ENCODE assay signal across 30 mouse cellular contexts in the genomic region with DNA sequence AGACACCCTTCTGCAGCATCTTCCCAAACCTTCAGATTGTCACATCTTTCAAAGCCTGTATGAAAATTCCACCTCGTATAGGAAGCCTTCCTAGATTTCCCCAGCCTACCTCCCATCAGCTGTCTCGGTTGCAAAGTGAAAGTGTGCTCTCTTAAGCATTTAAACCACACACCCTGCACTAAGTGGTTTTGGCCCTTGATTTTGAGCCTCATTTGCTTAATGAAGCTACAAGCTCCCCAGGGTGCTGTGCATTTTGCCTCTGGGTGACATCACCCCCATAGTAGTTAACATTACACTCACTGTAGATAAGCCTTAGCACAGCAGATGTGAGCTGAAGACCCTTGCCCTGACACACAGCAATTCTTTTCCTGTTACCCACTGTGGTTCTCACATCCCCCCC. TPM values are rescaled to one million over a fixed set of nuclear protein-coding genes. Genes with fewer than 3 reads are reported as not detected.
DNase-seq lines count a peak whose midpoint lies in the region; ATAC-seq and TF ChIP-seq lines count a peak whose summit lies in the region.
"Had no signal": no experiment of that assay in that cellular context is flagged by ENCODE, and none has a peak within 500 bp of the region (broad histone marks: within the 10 kb centered on the region; RNA-seq: fewer than 3 reads in every experiment).

No protein-coding gene starts in this region.

- WGBS in liver, embryonic 13.5 days (ENCODE audit: insufficient replicate concordance), result 33% methylated on average over 2 of the region's 2 CpGs
- 52% methylated on average over 2 of the region's 2 CpGs for WGBS in midbrain, embryonic 16.5 days

- H3K4me3 ChIP-seq in liver, embryonic 13.5 days (replicated peaks), result no peak overlapping the region
- peak overlapping the region; percentile 26 to 39 (median 37) for H3K4me3 ChIP-seq in CH12.LX (replicated peaks in 1 of 3; ENCODE audit: low read depth in 2 of 3, low read length in 2 of 3, poor library complexity in 1 of 3)
- no peak overlapping the region for H3K4me3 ChIP-seq in midbrain, embryonic 16.5 days (ENCODE audit: low read depth, low read length)
- H3K4me3 ChIP-seq: embryonic facial prominence, embryonic 10.5 days; embryonic facial prominence, embryonic 13.5 days; forebrain, embryonic 10.5 days; forebrain, embryonic 13.5 days; hindbrain, embryonic 10.5 days; hindbrain, embryonic 13.5 days had no signal

- dilution Hi-C loops in CH12.LX (cut with MboI; ENCODE audit: extremely low pct_ligation_motif_present, extremely low pct_unique_long_range_greater_than_20kb, low sequenced_read_pairs), result no loop called here

- in situ Hi-C loops in CH12.LX (cut with MboI; ENCODE audit: low pct_ligation_motif_present, low pct_unique_long_range_greater_than_20kb, low sequenced_read_pairs), result no loop called here

- H3K27me3 ChIP-seq in liver, embryonic 13.5 days, result no peaks in the 10 kb centered on the region; the same call in none of the 2 replicates
- peaks cover 31% of the 10 kb centered on the region for H3K27me3 ChIP-seq in CH12.LX (replicated peaks)
- no peaks in the 10 kb centered on the region for H3K27me3 ChIP-seq in midbrain, embryonic 16.5 days (ENCODE audit: control insufficient read depth, insufficient read depth, low read depth, low read length)
- H3K27me3 ChIP-seq: embryonic facial prominence, embryonic 13.5 days; forebrain, embryonic 13.5 days; hindbrain, embryonic 13.5 days had no signal

- TF ChIP-seq RAD21 in CH12.LX (IDR thresholded peaks at IDR 0.05; ENCODE audit: low read depth, low read length), result no peak

- TF ChIP-seq CTCF in CH12.LX (conservative IDR thresholded peaks at IDR 0.05 in 1 of 2, IDR thresholded peaks at IDR 0.05 in 1 of 2; ENCODE audit: low read depth in 2 of 2, low read length in 2 of 2), result no peak

- no peak for TF ChIP-seq EP300 in CH12.LX (IDR thresholded peaks at IDR 0.05; ENCODE audit: low read length)

- H3K4me1 ChIP-seq in liver, embryonic 13.5 days (replicated peaks), result peaks cover 40% of the 10 kb centered on the region
- H3K4me1 ChIP-seq in CH12.LX (ENCODE audit: control insufficient read depth in 1 of 2, insufficient read depth in 2 of 2), result peaks cover 6 to 38% of the 10 kb centered on the region in 2 experiments
- peaks cover 7% of the 10 kb centered on the region for H3K4me1 ChIP-seq in midbrain, embryonic 16.5 days (ENCODE audit: control insufficient read depth, insufficient read depth, low read length)

- no peaks in the 10 kb centered on the region for H3K9me3 ChIP-seq in liver, embryonic 13.5 days (replicated peaks)
- no peaks in the 10 kb centered on the region for H3K9me3 ChIP-seq in CH12.LX (replicated peaks; ENCODE audit: low read length)
- no peaks in the 10 kb centered on the region for H3K9me3 ChIP-seq in midbrain, embryonic 16.5 days (replicated peaks; ENCODE audit: control insufficient read depth, low read length, poor library complexity, severe bottlenecking)
- H3K9me3 ChIP-seq: embryonic facial prominence, embryonic 10.5 days; embryonic facial prominence, embryonic 13.5 days; forebrain, embryonic 10.5 days; forebrain, embryonic 13.5 days; G1E; hindbrain, embryonic 10.5 days; hindbrain, embryonic 13.5 days had no signal

- H3K79me2 ChIP-seq in CH12.LX (replicated peaks; ENCODE audit: control insufficient read depth, extremely low read depth, insufficient read depth, poor library complexity, severe bottlenecking), result peaks cover 8% of the 10 kb centered on the region

- H3K4me2 ChIP-seq in liver, embryonic 13.5 days, result no peak overlapping the region
- peak overlapping the region; percentile 79 for H3K4me2 ChIP-seq in CH12.LX (ENCODE audit: insufficient read depth, low read depth, poor library complexity, severe bottlenecking)
- H3K4me2 ChIP-seq in midbrain, embryonic 16.5 days (ENCODE audit: low read length), result no peak overlapping the region
- H3K4me2 ChIP-seq: embryonic facial prominence, embryonic 13.5 days; forebrain, embryonic 13.5 days; heart, embryonic 11.5 days; hindbrain, embryonic 13.5 days had no signal

- DNase-seq in liver, embryonic 13.5 days, result no peak
- DNase-seq in liver (no peak), CH12.LX (ENCODE audit: extremely low read depth) (peak; percentile 77)
- peak; percentile 16 for DNase-seq in induced T-regulatory cell, adult 2 months (ENCODE audit: low read depth)
- DNase-seq in lung, postnatal 25 days (ENCODE audit: low spot score), result no peak
- DNase-seq: adrenal gland, adult 2 months; adrenal gland, postnatal 14 days; cerebellum, adult 11-12 months; cerebellum, adult 8-10 months; cerebellum, postnatal 10 days; cerebellum, postnatal 36 days; embryo, embryonic 11 days; gastrocnemius, postnatal 10 days; gastrocnemius, postnatal 36 days; heart, postnatal 36 days had no signal

- TF ChIP-seq POLR2A in CH12.LX (IDR thresholded peaks at IDR 0.05; ENCODE audit: low read depth, low read length), result no peak

- peak overlapping the region; percentile 41; the same call in 1 of the 2 replicates for H3K27ac ChIP-seq in liver, embryonic 13.5 days
- H3K27ac ChIP-seq in CH12.LX (ENCODE audit: insufficient read depth, low read depth), result no peak overlapping the region
- H3K27ac ChIP-seq in midbrain, embryonic 16.5 days (ENCODE audit: low read length), result no peak overlapping the region
- H3K27ac ChIP-seq: embryonic facial prominence, embryonic 10.5 days; embryonic facial prominence, embryonic 13.5 days; forebrain, embryonic 10.5 days; forebrain, embryonic 13.5 days; hindbrain, embryonic 10.5 days; hindbrain, embryonic 13.5 days had no signal

- H3K9ac ChIP-seq in liver, embryonic 13.5 days, result no peak overlapping the region
- H3K9ac ChIP-seq in CH12.LX (ENCODE audit: insufficient read depth, low read depth), result peak overlapping the region; percentile 11; the same call in 1 of the 2 replicates
- no peak overlapping the region for H3K9ac ChIP-seq in midbrain, embryonic 16.5 days (ENCODE audit: low read depth, low read length)
- H3K9ac ChIP-seq: embryonic facial prominence, embryonic 13.5 days; forebrain, embryonic 13.5 days; hindbrain, embryonic 13.5 days had no signal

- H3K36me3 ChIP-seq in liver, embryonic 13.5 days, result peaks cover 15% of the 10 kb centered on the region
- H3K36me3 ChIP-seq in CH12.LX (replicated peaks in 1 of 2; ENCODE audit: control insufficient read depth in 1 of 2, insufficient read depth in 1 of 2, low read length in 1 of 2), result peaks cover 9 to 18% of the 10 kb centered on the region in 2 experiments
- 0 out of 2 replicates have a peak, but pooled peaks cover 3% of the 10 kb centered on the region for H3K36me3 ChIP-seq in midbrain, embryonic 16.5 days (ENCODE audit: control insufficient read depth, insufficient read depth, low read length)

- ATAC-seq in liver, embryonic 13.5 days (ENCODE audit: low read depth), result no peak
- ATAC-seq in midbrain, embryonic 16.5 days, result no peak
- ATAC-seq: forebrain, embryonic 13.5 days; forebrain, embryonic 16.5 days; hindbrain, embryonic 16.5 days; inflammation-experienced regulatory T-cells, adult 6 months had no signal

TF ChIP-seq in CH12.LX, 34 proteins besides CTCF, POLR2A, EP300 and RAD21 (continues in another document):
- TF ChIP-seq MXI1 (IDR thresholded peaks at IDR 0.05; ENCODE audit: low read depth, low read length), result no peak; the same call in 1 of the 2 replicates
- no peak for TF ChIP-seq JUND (conservative IDR thresholded peaks at IDR 0.05; ENCODE audit: low read depth, low read length)
- no peak for TF ChIP-seq ZKSCAN1 (IDR thresholded peaks at IDR 0.05; ENCODE audit: borderline replicate concordance, low read depth, low read length)
- no peak for TF ChIP-seq NRF1 (IDR thresholded peaks at IDR 0.05; ENCODE audit: low read depth, low read length)
- TF ChIP-seq PAX5 (IDR thresholded peaks at IDR 0.05; ENCODE audit: low read length), result no peak
- TF ChIP-seq IRF4 (IDR thresholded peaks at IDR 0.05; ENCODE audit: low read depth, low read length), result no peak; the same call in 1 of the 2 replicates
- TF ChIP-seq MEF2A (IDR thresholded peaks at IDR 0.05; ENCODE audit: borderline replicate concordance, low read depth, low read length), result 0 out of 2 replicates have a peak, but pooled peaks have one; percentile 45
- TF ChIP-seq CHD1 (IDR thresholded peaks at IDR 0.05; ENCODE audit: low read depth, low read length), result no peak
- TF ChIP-seq ZNF384 (IDR thresholded peaks at IDR 0.05; ENCODE audit: low read depth, low read length), result no peak
- no peak for TF ChIP-seq USF1 (IDR thresholded peaks at IDR 0.05; ENCODE audit: low read depth, low read length)

RNA-seq across cellular contexts. Expression of a gene that starts 2.2 kb away (rescaled TPM):
- polyA plus RNA-seq in liver, embryonic 13.5 days (2015; fragmentation: Nextera tagmentation; extraction: Ambion mirVana), result 37.3 and 42.1 TPM in 2 replicates
- total RNA-seq in CH12.LX (2012; rRNA removed) (47.8 and 51.3 TPM in 2 replicates), CH12.LX (2014; rRNA removed) (61.8 and 66.3 TPM in 2 replicates)
- polyA plus RNA-seq in CH12.LX (2012; ENCODE audit: insufficient read length, low read depth), result 50.2 and 50.9 TPM in 2 replicates
- polyA plus RNA-seq in midbrain, embryonic 16.5 days (2015; fragmentation: Nextera tagmentation; extraction: Ambion mirVana), result 159 and 163 TPM in 2 replicates

RNA-seq across cellular contexts. Expression of a gene that starts 30.1 kb away (rescaled TPM):
- 5.4 and 6.7 TPM in 2 replicates for polyA plus RNA-seq in liver, embryonic 13.5 days (2015; fragmentation: Nextera tagmentation; extraction: Ambion mirVana)
- total RNA-seq in CH12.LX (2012; rRNA removed) (14.9 and 17.1 TPM in 2 replicates), CH12.LX (2014; rRNA removed) (11.1 and 13.0 TPM in 2 replicates)
- 9.3 and 11.1 TPM in 2 replicates for polyA plus RNA-seq in CH12.LX (2012; ENCODE audit: insufficient read length, low read depth)
- 8.9 and 9.9 TPM in 2 replicates for polyA plus RNA-seq in midbrain, embryonic 16.5 days (2015; fragmentation: Nextera tagmentation; extraction: Ambion mirVana)

RNA-seq across cellular contexts. Expression of a gene that starts 49.8 kb away (rescaled TPM):
- 0.06 and 0.15 TPM in 2 replicates for polyA plus RNA-seq in liver, embryonic 13.5 days (2015; fragmentation: Nextera tagmentation; extraction: Ambion mirVana)
- 0.04 TPM in 1 of 2 replicates, not detected in the other for total RNA-seq in CH12.LX (2012; rRNA removed)
- not detected in 2 replicates for total RNA-seq in CH12.LX (2014; rRNA removed)
- not detected in 2 replicates for polyA plus RNA-seq in CH12.LX (2012; ENCODE audit: insufficient read length, low read depth)
- polyA plus RNA-seq in midbrain, embryonic 16.5 days (2015; fragmentation: Nextera tagmentation; extraction: Ambion mirVana), result 0.38 and 1.6 TPM in 2 replicates
- total RNA-seq: granulocyte monocyte progenitor cell, adult 5-6 weeks had no signal
- polyA plus RNA-seq: G1E; hindbrain, embryonic 10.5 days; inflammation-experienced regulatory T-cells, adult 6 months had no signal

RNA-seq across cellular contexts. Expression of a gene that starts 52.7 kb away (rescaled TPM):
- polyA plus RNA-seq in liver, embryonic 13.5 days (2015; fragmentation: Nextera tagmentation; extraction: Ambion mirVana), result 0.09 TPM in 1 of 2 replicates, not detected in the other
- total RNA-seq in CH12.LX (2012; rRNA removed) (0.34 and 0.38 TPM in 2 replicates), CH12.LX (2014; rRNA removed) (0.11 TPM in 1 of 2 replicates, not detected in the other)
- 0.24 TPM in 1 of 2 replicates, not detected in the other for polyA plus RNA-seq in CH12.LX (2012; ENCODE audit: insufficient read length, low read depth)
- not detected in 2 replicates for polyA plus RNA-seq in midbrain, embryonic 16.5 days (2015; fragmentation: Nextera tagmentation; extraction: Ambion mirVana)
- total RNA-seq: adrenal gland, postnatal 14 days; G1E; gastrocnemius, adult 18-20 months; gastrocnemius, postnatal 10 days; gastrocnemius, postnatal 36 days; granulocyte monocyte progenitor cell, adult 5-6 weeks had no signal
- polyA plus RNA-seq: adrenal gland, adult 2 months; embryonic facial prominence, embryonic 13.5 days; forebrain, embryonic 13.5 days; forebrain, embryonic 16.5 days; G1E; heart, embryonic 11.5 days; heart, postnatal 0 days; hindbrain, embryonic 10.5 days; hindbrain, embryonic 13.5 days; hindbrain, embryonic 16.5 days; inflammation-experienced regulatory T-cells, adult 6 months had no signal

RNA-seq across cellular contexts. Expression of a gene that starts 58.7 kb away (rescaled TPM):
- 0.03 and 0.06 TPM in 2 replicates for polyA plus RNA-seq in liver, embryonic 13.5 days (2015; fragmentation: Nextera tagmentation; extraction: Ambion mirVana)
- total RNA-seq in CH12.LX (2012; rRNA removed) (not detected in 2 replicates), CH12.LX (2014; rRNA removed) (not detected in 2 replicates)
- not detected in 2 replicates for polyA plus RNA-seq in CH12.LX (2012; ENCODE audit: insufficient read length, low read depth)
- 3.6 and 4.4 TPM in 2 replicates for polyA plus RNA-seq in midbrain, embryonic 16.5 days (2015; fragmentation: Nextera tagmentation; extraction: Ambion mirVana)
- total RNA-seq: adrenal gland, postnatal 14 days; G1E; gastrocnemius, postnatal 36 days; granulocyte monocyte progenitor cell, adult 5-6 weeks; heart, postnatal 36 days had no signal
- polyA plus RNA-seq: adrenal gland, adult 2 months; embryonic facial prominence, embryonic 10.5 days; forebrain, embryonic 10.5 days; G1E; hindbrain, embryonic 10.5 days; inflammation-experienced regulatory T-cells, adult 6 months had no signal

Comparison
In these comparisons a context has a peak if more than half of its experiments do, and no peak if none do; other contexts are left out.
1. DNase-seq: peak in CH12.LX (single experiment) and induced T-regulatory cell, adult 2 months (single experiment); none in liver, embryonic 13.5 days (single experiment), liver (single experiment) and lung, postnatal 25 days (single experiment).
2. H3K4me3 ChIP-seq: peak in CH12.LX (3 of 3); none in liver, embryonic 13.5 days (single experiment) and midbrain, embryonic 16.5 days (single experiment).